Mouse (Mus musculus) intestine, embryonic 16.5 days (tissue): Measurements from ENCODE around the gene Gm21885. TPM values are rescaled to one million over a fixed set of nuclear protein-coding genes. Genes with fewer than 3 reads are reported as not detected.

Experiments used
- ATAC-seq: fragments of 200-750 bp; cut with Nextera tagmentation; 2 replicates; pipeline ENCODE4 v1.8.0; 2017; ENCODE audit warnings: moderate TSS enrichment, moderate library complexity
- H3K27ac ChIP-seq: fragments of 300-500 bp; sonication (generic); 2 replicates; pipeline ENCODE4 v1.5.1; 2014; ENCODE audit warnings: mild to moderate bottlenecking, low read length
- H3K27me3 ChIP-seq: fragments of 300-500 bp; sonication (generic); replicated peaks from 2 replicates; pipeline ENCODE4 v1.6.1; 2014; ENCODE audit warnings: low read length, control low read depth, mixed read lengths; ENCODE audit not compliant: control insufficient read depth, insufficient read depth
- H3K36me3 ChIP-seq: fragments of 300-500 bp; sonication (generic); 2 replicates; pipeline ENCODE4 v1.6.1; 2014; ENCODE audit warnings: low read length, control low read depth; ENCODE audit not compliant: control insufficient read depth, insufficient read depth
- H3K4me1 ChIP-seq: fragments of 300-500 bp; sonication (generic); 2 replicates; pipeline ENCODE4 v1.6.1; 2014; ENCODE audit warnings: low read length, control low read depth, mixed read lengths; ENCODE audit not compliant: control insufficient read depth, insufficient read depth
- H3K4me2 ChIP-seq: fragments of 300-500 bp; sonication (generic); 2 replicates; pipeline ENCODE4 v1.6.1; 2014; ENCODE audit warnings: low read depth, low read length, control low read depth
- H3K4me3 ChIP-seq: fragments of 300-500 bp; sonication (generic); 2 replicates; pipeline ENCODE4 v1.5.1; 2014; ENCODE audit warnings: mild to moderate bottlenecking, low read length
- H3K9ac ChIP-seq: fragments of 300-500 bp; sonication (generic); 2 replicates; pipeline ENCODE4 v1.6.1; 2014; ENCODE audit warnings: low read depth, low read length
- H3K9me3 ChIP-seq: fragments of 300-500 bp; sonication (generic); 2 replicates; pipeline ENCODE4 v1.6.1; 2016; ENCODE audit warnings: low read length, control low read depth; ENCODE audit not compliant: control insufficient read depth
- WGBS: fragments of 180-500 bp; shearing (Covaris S2); extraction: QIAGEN DNeasy Blood & Tissue Kit; methylation state at CpG from one replicate; pipeline ENCODE4 v1.1.7; 2014; 5-methylcytosine and 5-hydroxymethylcytosine counted together
- polyA plus RNA-seq: library from polyadenylated mRNA; unstranded; fragments of >200 nt; fragmentation: Nextera tagmentation; extraction: Ambion mirVana; gene quantifications from 2 replicates; pipeline ENCODE4 v1.2.1, GENCODE M21; 2015

The Gm21885 gene
- polyA plus RNA-seq: 92.1 and 137 TPM in 2 replicates

GRCm38 (mm10) chr11:94281199-94282181 lies at the start of gene Gm21885:
TSS of gene Gm21885 (plus strand) at chr11:94281873.
- ATAC-seq: peak; percentile 88
- H3K27me3 ChIP-seq: no peaks in the 10 kb centered on the region
- peak within 1 kb of the TSS; percentile 24; the same call in 1 of the 2 replicates for H3K4me2 ChIP-seq
- peaks cover 9% of the 10 kb centered on the region; the same call in 1 of the 2 replicates for H3K4me1 ChIP-seq
- H3K4me3 ChIP-seq: peak within 1 kb of the TSS; percentile 40
- H3K9me3 ChIP-seq: no peaks in the 10 kb centered on the region
- H3K36me3 ChIP-seq: no peaks in the 10 kb centered on the region; the same call in 1 of the 2 replicates
- 57% methylated on average over 11 of the region's 11 CpGs for WGBS
- peak within 1 kb of the TSS; percentile 52 for H3K9ac ChIP-seq
- peak within 1 kb of the TSS; percentile 94 for H3K27ac ChIP-seq

- H3K27ac ChIP-seq: no peak overlapping the region
- H3K9me3 ChIP-seq: no peaks in the 10 kb centered on the region
- WGBS: 68% methylated on average over 6 of the region's 6 CpGs
- H3K9ac ChIP-seq: no peak overlapping the region
- H3K27me3 ChIP-seq: no peaks in the 10 kb centered on the region
- H3K36me3 ChIP-seq: no peaks in the 10 kb centered on the region
- H3K4me1 ChIP-seq: peaks cover 7% of the 10 kb centered on the region; the same call in 1 of the 2 replicates
- ATAC-seq: no peak
- H3K4me3 ChIP-seq: no peak overlapping the region
- no peak overlapping the region for H3K4me2 ChIP-seq
Observed at GRCm38 (mm10) chr11:94233405-94233804, 48.3 kb upstream of the Gm21885 start.

- peaks cover 6% of the 10 kb centered on the region; the same call in 1 of the 2 replicates for H3K4me1 ChIP-seq
- ATAC-seq: no peak
Observed at GRCm38 (mm10) chr11:94234380-94234779, 47.3 kb upstream of the Gm21885 start.

GRCm38 (mm10) chr11:94234857-94235256 lies 46.8 kb upstream of the Gm21885 start:
- 86% methylated on average over 8 of the region's 8 CpGs for WGBS
- Histone ChIP-seq H3K9me3 (no peaks in the 10 kb centered on the region), H3K4me3 (no peak overlapping the region), H3K36me3 (no peaks in the 10 kb centered on the region), H3K9ac (no peak overlapping the region), H3K27ac (no peak overlapping the region), H3K27me3 (no peaks in the 10 kb centered on the region), H3K4me1 (peaks cover 7% of the 10 kb centered on the region), H3K4me2 (no peak overlapping the region)
- no peak for ATAC-seq

More at GRCm38 (mm10) chr11:94234380-94234779, 47.3 kb upstream of the Gm21885 start:
- Histone ChIP-seq H3K27ac (no peak overlapping the region), H3K36me3 (no peaks in the 10 kb centered on the region), H3K9me3 (no peaks in the 10 kb centered on the region), H3K4me2 (no peak overlapping the region), H3K4me3 (no peak overlapping the region), H3K27me3 (no peaks in the 10 kb centered on the region), H3K9ac (no peak overlapping the region)
- 86% methylated on average over 12 of the region's 12 CpGs for WGBS

GRCm38 (mm10) chr11:94236074-94236473 lies 45.6 kb upstream of the Gm21885 start:
- WGBS: 22% methylated on average over 3 of the region's 3 CpGs
- no peaks in the 10 kb centered on the region for H3K36me3 ChIP-seq
- peak overlapping the region; percentile 26; the same call in 1 of the 2 replicates for H3K9ac ChIP-seq
- H3K27me3 ChIP-seq: no peaks in the 10 kb centered on the region
- peak; percentile 90 for ATAC-seq
- no peak overlapping the region for H3K4me2 ChIP-seq
- H3K9me3 ChIP-seq: no peaks in the 10 kb centered on the region
- no peak overlapping the region for H3K27ac ChIP-seq
- H3K4me1 ChIP-seq: peaks cover 8% of the 10 kb centered on the region; the same call in 1 of the 2 replicates
- no peak overlapping the region for H3K4me3 ChIP-seq

- Histone ChIP-seq H3K27me3 (no peaks in the 10 kb centered on the region), H3K4me3 (no peak overlapping the region), H3K9ac (no peak overlapping the region), H3K27ac (no peak overlapping the region), H3K9me3 (no peaks in the 10 kb centered on the region), H3K4me2 (no peak overlapping the region), H3K36me3 (no peaks in the 10 kb centered on the region), H3K4me1 (peaks cover 20% of the 10 kb centered on the region)
- WGBS: 93% methylated on average over 8 of the region's 8 CpGs
- no peak for ATAC-seq
Observed at GRCm38 (mm10) chr11:94238786-94239185, 42.9 kb upstream of the Gm21885 start.

GRCm38 (mm10) chr11:94239706-94240105 lies 42.0 kb upstream of the Gm21885 start:
- H3K9me3 ChIP-seq: no peaks in the 10 kb centered on the region
- H3K4me1 ChIP-seq: peaks cover 20% of the 10 kb centered on the region
- 43% methylated on average over 9 of the region's 9 CpGs for WGBS
- H3K9ac ChIP-seq: 0 out of 2 replicates have a peak overlapping the region, but pooled peaks have one; percentile 31
- no peak overlapping the region for H3K4me3 ChIP-seq
- H3K36me3 ChIP-seq: no peaks in the 10 kb centered on the region
- H3K4me2 ChIP-seq: no peak overlapping the region
- no peak overlapping the region for H3K27ac ChIP-seq
- H3K27me3 ChIP-seq: no peaks in the 10 kb centered on the region
- ATAC-seq: no peak

- Histone ChIP-seq H3K4me2 (peak overlapping the region; percentile 65), H3K4me1 (peaks cover 39% of the 10 kb centered on the region), H3K36me3 (no peaks in the 10 kb centered on the region), H3K4me3 (peak overlapping the region; percentile 28), H3K27ac (peak overlapping the region; percentile 33), H3K9ac (peak overlapping the region; percentile 65), H3K9me3 (no peaks in the 10 kb centered on the region), H3K27me3 (no peaks in the 10 kb centered on the region)
- WGBS: 6% methylated on average over 29 of the region's 29 CpGs
- ATAC-seq: peak; percentile 49
Observed at GRCm38 (mm10) chr11:94242760-94243421, 38.8 kb upstream of the Gm21885 start.
